Mouse (Mus musculus): ENCODE measurements around the gene Opn4. TPM values are rescaled to one million over a fixed set of nuclear protein-coding genes. Genes with fewer than 3 reads are reported as not detected.
A peak's percentile ranks its signal among the peaks of the same experiment; 100 is the strongest.

Opn4 gene
- polyA plus RNA-seq, 1 experiment: not detected

DNA sequence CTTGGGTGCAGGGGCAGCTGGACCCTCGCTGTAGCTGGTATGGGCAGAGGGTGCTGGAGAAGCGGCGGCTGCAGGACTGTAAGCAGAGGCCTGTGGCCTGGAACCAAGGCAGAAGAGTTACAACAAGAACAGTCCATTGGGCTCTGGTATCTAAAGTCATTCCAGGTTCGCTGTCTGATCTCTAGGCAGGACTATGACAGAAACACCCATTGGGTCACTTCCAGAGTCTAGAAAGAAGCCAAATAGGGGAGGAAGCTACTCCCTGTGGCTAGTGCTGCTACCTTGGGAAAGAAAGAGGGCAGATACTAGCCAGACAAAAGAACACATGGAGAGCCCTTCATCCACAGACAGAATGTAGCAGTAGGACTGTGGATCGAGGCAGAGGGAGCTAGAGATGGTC, 47.7 kb downstream of the Opn4 start:
- Histone ChIP-seq H3K27ac (ENCODE audit: insufficient read depth, low read length) (no peak overlapping the region), H3K9ac (ENCODE audit: low read depth, poor library complexity, severe bottlenecking) (no peak overlapping the region), H3K36me3 (ENCODE audit: control insufficient read depth, insufficient read depth, low read length, poor library complexity, severe bottlenecking) (no peaks in the 10 kb centered on the region), H3K27me3 (ENCODE audit: control insufficient read depth, insufficient read depth, low read length, poor library complexity, severe bottlenecking) (no peaks in the 10 kb centered on the region), H3K4me3 (ENCODE audit: low read depth, low read length) (no peak overlapping the region), H3K4me1 (ENCODE audit: control insufficient read depth, insufficient read depth, low read length) (no peaks in the 10 kb centered on the region), H3K9me3 (replicated peaks; ENCODE audit: control insufficient read depth, insufficient read depth, low read length, poor library complexity, severe bottlenecking) (no peaks in the 10 kb centered on the region)
- TF ChIP-seq CTCF (IDR thresholded peaks at IDR 0.05; ENCODE audit: low read depth, low read length): no peak
- no peak for TF ChIP-seq POLR2A (IDR thresholded peaks at IDR 0.05; ENCODE audit: insufficient read depth, low read length)
- TF ChIP-seq EP300 (IDR thresholded peaks at IDR 0.05; ENCODE audit: insufficient read depth, low read depth, low read length): no peak

- Histone ChIP-seq H3K36me3 (ENCODE audit: control insufficient read depth, insufficient read depth, low read length, poor library complexity, severe bottlenecking) (no peaks in the 10 kb centered on the region), H3K27ac (ENCODE audit: insufficient read depth, low read length) (peak overlapping the region; percentile 95), H3K9ac (ENCODE audit: low read depth, poor library complexity, severe bottlenecking) (peak overlapping the region; percentile 93), H3K9me3 (replicated peaks; ENCODE audit: control insufficient read depth, insufficient read depth, low read length, poor library complexity, severe bottlenecking) (no peaks in the 10 kb centered on the region), H3K4me1 (ENCODE audit: control insufficient read depth, insufficient read depth, low read length) (no peaks in the 10 kb centered on the region), H3K4me3 (ENCODE audit: low read depth, low read length) (peak overlapping the region; percentile 77), H3K27me3 (ENCODE audit: control insufficient read depth, insufficient read depth, low read length, poor library complexity, severe bottlenecking) (no peaks in the 10 kb centered on the region)
- TF ChIP-seq EP300 (IDR thresholded peaks at IDR 0.05; ENCODE audit: insufficient read depth, low read depth, low read length): 0 out of 2 replicates have a peak, but pooled peaks have one; percentile 38
- TF ChIP-seq POLR2A (IDR thresholded peaks at IDR 0.05; ENCODE audit: insufficient read depth, low read length): no peak
- TF ChIP-seq CTCF (IDR thresholded peaks at IDR 0.05; ENCODE audit: low read depth, low read length): peak; percentile 66
Observed at GRCm38 (mm10) chr14:34549004-34549671, 50.8 kb downstream of the Opn4 start.

GRCm38 (mm10) chr14:34548391-34549001, 51.4 kb downstream of the Opn4 start:
- Histone ChIP-seq H3K9me3 (replicated peaks; ENCODE audit: control insufficient read depth, insufficient read depth, low read length, poor library complexity, severe bottlenecking) (no peaks in the 10 kb centered on the region), H3K36me3 (ENCODE audit: control insufficient read depth, insufficient read depth, low read length, poor library complexity, severe bottlenecking) (no peaks in the 10 kb centered on the region), H3K4me1 (ENCODE audit: control insufficient read depth, insufficient read depth, low read length) (no peaks in the 10 kb centered on the region), H3K27me3 (ENCODE audit: control insufficient read depth, insufficient read depth, low read length, poor library complexity, severe bottlenecking) (no peaks in the 10 kb centered on the region), H3K27ac (ENCODE audit: insufficient read depth, low read length) (peak overlapping the region; percentile 95), H3K4me3 (ENCODE audit: low read depth, low read length) (peak overlapping the region; percentile 77), H3K9ac (ENCODE audit: low read depth, poor library complexity, severe bottlenecking) (peak overlapping the region; percentile 93)
- peak; percentile 33 for TF ChIP-seq POLR2A (IDR thresholded peaks at IDR 0.05; ENCODE audit: insufficient read depth, low read length)
- TF ChIP-seq EP300 (IDR thresholded peaks at IDR 0.05; ENCODE audit: insufficient read depth, low read depth, low read length): no peak

- no peaks in the 10 kb centered on the region for H3K36me3 ChIP-seq (ENCODE audit: control insufficient read depth, insufficient read depth, low read length, poor library complexity, severe bottlenecking)
Observed at GRCm38 (mm10) chr14:34544545-34544944, 55.4 kb downstream of the Opn4 start.

DNA sequence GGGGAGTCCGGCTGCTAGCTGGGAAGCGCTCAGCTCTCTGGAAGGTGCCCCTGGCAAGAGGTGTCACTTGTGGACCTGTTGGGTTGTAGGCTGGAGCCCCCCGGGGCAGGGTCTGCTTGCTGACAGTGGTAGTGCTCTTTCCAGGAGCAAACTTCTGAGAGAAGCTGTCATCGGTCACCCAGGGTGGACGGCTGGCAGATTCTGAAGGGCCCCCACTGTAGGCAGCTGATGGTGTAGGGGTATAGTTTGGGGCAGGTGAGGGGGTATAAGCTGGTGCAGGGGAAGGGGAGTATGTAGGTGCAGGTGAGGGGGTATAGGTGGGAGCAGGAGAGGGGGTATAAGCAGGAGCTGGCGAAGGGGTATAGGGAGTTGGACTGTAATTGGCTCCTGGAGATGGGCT, 55.9 kb downstream of the Opn4 start:
- no peaks in the 10 kb centered on the region for H3K27me3 ChIP-seq (ENCODE audit: control insufficient read depth, insufficient read depth, low read length, poor library complexity, severe bottlenecking)

More at GRCm38 (mm10) chr14:34544545-34544944, 55.4 kb downstream of the Opn4 start:
- Histone ChIP-seq H3K4me1 (ENCODE audit: control insufficient read depth, insufficient read depth, low read length) (peaks cover 4% of the 10 kb centered on the region), H3K27ac (ENCODE audit: insufficient read depth, low read length) (no peak overlapping the region), H3K27me3 (ENCODE audit: control insufficient read depth, insufficient read depth, low read length, poor library complexity, severe bottlenecking) (no peaks in the 10 kb centered on the region), H3K9me3 (replicated peaks; ENCODE audit: control insufficient read depth, insufficient read depth, low read length, poor library complexity, severe bottlenecking) (no peaks in the 10 kb centered on the region), H3K9ac (ENCODE audit: low read depth, poor library complexity, severe bottlenecking) (no peak overlapping the region), H3K4me3 (ENCODE audit: low read depth, low read length) (no peak overlapping the region)
- TF ChIP-seq POLR2A (IDR thresholded peaks at IDR 0.05; ENCODE audit: insufficient read depth, low read length) (no peak), CTCF (IDR thresholded peaks at IDR 0.05; ENCODE audit: low read depth, low read length) (no peak), EP300 (IDR thresholded peaks at IDR 0.05; ENCODE audit: insufficient read depth, low read depth, low read length) (no peak)

GRCm38 (mm10) chr14:34543596-34543995, 56.3 kb downstream of the Opn4 start:
- Histone ChIP-seq H3K36me3 (ENCODE audit: control insufficient read depth, insufficient read depth, low read length, poor library complexity, severe bottlenecking) (no peaks in the 10 kb centered on the region), H3K27me3 (ENCODE audit: control insufficient read depth, insufficient read depth, low read length, poor library complexity, severe bottlenecking) (no peaks in the 10 kb centered on the region), H3K9me3 (replicated peaks; ENCODE audit: control insufficient read depth, insufficient read depth, low read length, poor library complexity, severe bottlenecking) (no peaks in the 10 kb centered on the region), H3K27ac (ENCODE audit: insufficient read depth, low read length) (no peak overlapping the region), H3K4me1 (ENCODE audit: control insufficient read depth, insufficient read depth, low read length) (peaks cover 4% of the 10 kb centered on the region), H3K4me3 (ENCODE audit: low read depth, low read length) (no peak overlapping the region), H3K9ac (ENCODE audit: low read depth, poor library complexity, severe bottlenecking) (no peak overlapping the region)
- TF ChIP-seq POLR2A (IDR thresholded peaks at IDR 0.05; ENCODE audit: insufficient read depth, low read length): no peak
- TF ChIP-seq CTCF (IDR thresholded peaks at IDR 0.05; ENCODE audit: low read depth, low read length): no peak
- no peak for TF ChIP-seq EP300 (IDR thresholded peaks at IDR 0.05; ENCODE audit: insufficient read depth, low read depth, low read length)

More for the DNA sequence above, 55.9 kb downstream of the Opn4 start:
- no peaks in the 10 kb centered on the region for H3K9me3 ChIP-seq (replicated peaks; ENCODE audit: control insufficient read depth, insufficient read depth, low read length, poor library complexity, severe bottlenecking)
- H3K27ac ChIP-seq (ENCODE audit: insufficient read depth, low read length): no peak overlapping the region
- H3K4me1 ChIP-seq (ENCODE audit: control insufficient read depth, insufficient read depth, low read length): peaks cover 4% of the 10 kb centered on the region
- no peak for TF ChIP-seq EP300 (IDR thresholded peaks at IDR 0.05; ENCODE audit: insufficient read depth, low read depth, low read length)
- TF ChIP-seq CTCF (IDR thresholded peaks at IDR 0.05; ENCODE audit: low read depth, low read length): no peak
- no peak for TF ChIP-seq POLR2A (IDR thresholded peaks at IDR 0.05; ENCODE audit: insufficient read depth, low read length)
- H3K36me3 ChIP-seq (ENCODE audit: control insufficient read depth, insufficient read depth, low read length, poor library complexity, severe bottlenecking): no peaks in the 10 kb centered on the region
- H3K4me3 ChIP-seq (ENCODE audit: low read depth, low read length): no peak overlapping the region
- no peak overlapping the region for H3K9ac ChIP-seq (ENCODE audit: low read depth, poor library complexity, severe bottlenecking)
